Mouse (Mus musculus): ENCODE measurements around the gene Zfp286.

Gene Zfp286

DNA sequence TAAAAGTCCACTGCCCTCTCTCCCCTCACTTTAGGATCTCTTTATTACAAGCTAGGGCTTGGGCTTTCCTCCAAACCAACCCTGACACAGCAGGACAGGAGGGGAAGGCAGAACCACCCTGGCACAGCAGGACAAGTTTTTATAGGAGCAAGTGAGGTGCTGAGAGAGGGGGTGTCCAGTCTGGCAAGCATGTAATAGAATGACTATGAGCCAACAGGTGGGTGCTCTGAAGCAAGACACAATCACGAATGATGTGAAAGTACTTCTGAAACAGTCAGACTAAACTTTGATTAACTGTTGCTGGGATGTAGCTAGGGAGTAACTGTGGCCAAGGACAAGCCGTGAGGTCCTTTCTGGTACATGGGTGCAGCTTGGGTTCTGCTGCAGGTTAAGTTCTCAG lies 83.1 kb downstream of the Zfp286 start:
- DNase-seq (ENCODE audit: low spot score in 2 of 2), result no peak

Data from spleen, postnatal 10 days (tissue).